Mouse (Mus musculus) ovary, postnatal 14 days (tissue): ENCODE measurements at regions not wholly inside any gene's neighbourhood (a gene's known extent, or its start where the extent isn't known, plus 50 kb on each side); places are given as distances from the start of the nearest gene placed in this dataset.

Experiments
- DNase-seq: peaks from one replicate; pipeline ENCODE4 v3.0.0; 2022; ENCODE audit warnings: low spot score

GRCm38 (mm10) chr8:6582732-6583131 lies 1477.6 kb upstream of the Slc10a2 start:
- DNase-seq: no peak

GRCm38 (mm10) chr8:6577868-6578634 lies 1472.9 kb upstream of the Slc10a2 start:
- DNase-seq: no peak

- DNase-seq: no peak
These were observed 1470.1 kb upstream of the Slc10a2 start for GRCm38 (mm10) chr8:6575241-6575640.

GRCm38 (mm10) chr8:6573492-6573891 lies 1468.3 kb upstream of the Slc10a2 start:
- no peak for DNase-seq

- DNase-seq: peak; percentile 83
These were observed 1467.0 kb upstream of the Slc10a2 start for GRCm38 (mm10) chr8:6572066-6572665.

GRCm38 (mm10) chr8:6550965-6551364 lies 1445.8 kb upstream of the Slc10a2 start:
- DNase-seq: no peak

GRCm38 (mm10) chr8:6527171-6527570 lies 1422.0 kb upstream of the Slc10a2 start:
- no peak for DNase-seq

- DNase-seq: no peak
These were observed 1410.9 kb upstream of the Slc10a2 start for GRCm38 (mm10) chr8:6515882-6516682.

GRCm38 (mm10) chr8:6492453-6492852 lies 1387.3 kb upstream of the Slc10a2 start:
- DNase-seq: no peak

GRCm38 (mm10) chr8:6481966-6482365 lies 1376.8 kb upstream of the Slc10a2 start:
- no peak for DNase-seq

GRCm38 (mm10) chr8:6471089-6471488 lies 1365.9 kb upstream of the Slc10a2 start:
- DNase-seq: no peak

- no peak for DNase-seq
These were observed 1351.5 kb upstream of the Slc10a2 start for GRCm38 (mm10) chr8:6456553-6457180.

- no peak for DNase-seq
These were observed 1343.2 kb upstream of the Slc10a2 start for GRCm38 (mm10) chr8:6448301-6448700.

- no peak for DNase-seq
These were observed 1333.9 kb upstream of the Slc10a2 start for GRCm38 (mm10) chr8:6439069-6439468.
